Mouse (Mus musculus): ENCODE results near the gene Fam222a.

The Fam222a gene

DNA sequence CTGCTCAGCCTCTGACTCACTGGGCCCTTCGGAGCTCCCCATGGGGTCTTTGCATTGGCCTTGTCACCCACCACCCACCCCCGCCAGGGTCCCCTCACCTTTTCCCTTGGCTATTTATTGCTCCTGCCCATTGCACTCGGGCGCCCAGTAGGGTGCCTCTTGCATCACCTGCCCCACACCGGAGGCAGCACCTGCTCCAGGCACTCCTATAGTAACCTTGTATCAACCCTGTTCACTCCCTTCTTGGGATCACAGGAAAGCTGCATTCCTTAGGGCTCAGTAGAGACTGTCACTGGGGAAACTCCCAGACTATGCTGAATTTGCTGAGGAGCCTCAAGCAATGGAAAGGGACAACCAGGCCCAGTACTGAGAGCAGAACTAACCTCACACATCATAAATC is 6.9 kb upstream of the Fam222a start:
- no peak for DNase-seq

DNA sequence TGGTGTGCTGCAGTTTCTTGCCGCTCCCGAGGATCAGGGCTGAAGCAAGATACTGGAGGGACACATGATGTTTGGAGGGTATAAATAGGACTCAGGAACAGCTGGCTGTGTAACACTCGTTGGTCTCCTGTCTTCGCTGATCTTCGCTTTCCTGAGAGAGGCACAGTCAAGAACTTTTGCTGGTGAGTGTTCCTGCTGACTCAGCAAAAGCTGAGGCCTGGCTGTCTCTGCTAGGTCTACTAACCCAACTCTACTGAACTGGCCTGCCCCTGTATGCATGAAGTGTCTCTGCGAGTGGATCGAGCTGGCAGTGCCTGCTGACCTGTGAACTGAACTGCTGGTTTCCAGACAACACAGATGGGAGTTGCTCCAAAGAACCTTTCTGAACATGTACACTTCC is 3.8 kb upstream of the Fam222a start:
- DNase-seq, result no peak

DNA sequence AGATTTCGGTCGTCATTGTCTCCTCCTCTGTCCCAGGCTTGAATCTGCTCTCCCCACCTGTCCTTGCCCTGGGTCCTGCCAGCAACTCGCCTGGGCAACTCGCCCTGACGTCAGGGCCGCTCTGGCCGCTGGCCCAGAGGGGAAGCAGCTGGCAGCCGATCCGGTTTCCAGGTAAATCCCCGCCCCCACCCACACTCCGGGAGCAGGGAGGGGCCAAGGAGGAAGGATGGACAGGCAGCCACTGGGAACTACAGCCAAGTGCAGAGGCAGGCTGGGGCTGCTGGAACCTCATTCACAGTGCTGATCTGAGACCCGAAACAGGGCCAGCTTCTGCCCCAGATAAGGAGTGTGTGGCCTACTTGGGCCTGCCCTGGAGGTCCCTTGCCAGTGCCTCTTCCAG is 2.5 kb upstream of the Fam222a start:
- no peak for DNase-seq

DNA sequence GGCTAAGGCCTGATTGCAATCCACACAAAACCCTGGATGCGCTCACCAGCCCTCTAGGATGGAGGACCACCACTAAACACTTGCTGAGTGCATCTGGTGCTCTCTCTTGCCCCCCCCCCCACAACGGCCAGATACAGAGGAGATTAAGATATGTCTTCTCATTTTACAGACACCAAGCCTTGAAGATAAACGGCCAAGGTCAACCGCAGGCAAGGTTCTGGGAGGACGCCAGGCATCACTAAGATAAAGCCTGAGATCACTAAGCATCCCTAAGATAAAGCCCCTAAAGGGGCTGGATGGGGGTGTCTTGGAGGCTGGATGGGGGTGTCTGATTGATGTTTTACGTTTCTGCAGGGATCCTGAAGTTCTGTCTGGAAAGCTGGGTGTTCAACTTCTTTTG is 2.1 kb upstream of the Fam222a start:
- no peak for DNase-seq

DNA sequence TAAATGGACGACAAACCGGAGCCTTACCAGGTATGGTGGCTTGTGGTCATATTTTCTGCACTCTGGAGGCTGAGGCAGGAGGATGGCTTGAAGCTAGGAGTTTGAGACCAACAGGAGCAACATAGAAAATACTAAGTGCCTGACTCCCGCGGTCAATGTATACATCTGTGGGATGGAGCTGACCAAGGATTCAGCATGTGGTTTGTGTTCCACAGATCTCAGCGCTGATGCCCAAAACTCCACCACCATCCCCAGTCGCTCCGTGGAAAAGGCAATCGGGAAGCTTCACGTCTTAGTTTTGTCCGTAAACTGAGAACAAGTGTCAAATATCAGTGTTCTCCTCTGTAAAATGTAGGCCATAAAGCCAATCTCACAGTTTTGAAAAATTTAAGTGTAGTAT is 1.4 kb upstream of the Fam222a start:
- no peak for DNase-seq

DNA sequence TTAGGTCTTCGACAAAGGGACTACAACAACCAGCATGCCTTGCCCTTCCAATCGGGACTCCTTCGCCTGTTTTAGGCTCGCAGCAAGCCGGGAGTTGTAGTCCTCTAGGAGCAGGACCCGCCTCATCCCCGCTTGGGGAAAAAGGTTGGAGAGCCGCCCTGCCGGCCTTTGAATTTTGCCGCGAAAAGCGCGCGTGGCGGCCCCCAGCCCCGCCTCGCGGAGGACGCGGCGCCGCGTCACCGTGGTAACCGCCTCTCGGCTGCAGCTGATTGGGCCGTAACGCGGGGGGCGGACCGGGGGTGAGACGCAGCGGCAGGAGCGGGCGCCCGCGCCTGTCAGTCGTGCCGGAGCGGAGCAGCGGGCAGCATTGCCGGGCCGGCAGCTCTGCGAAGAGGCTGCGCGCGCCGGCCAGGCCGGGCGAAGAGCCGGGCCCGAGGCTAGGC is 720 bp upstream of the Fam222a start:
- DNase-seq, result peak; percentile 85 to 90

DNA sequence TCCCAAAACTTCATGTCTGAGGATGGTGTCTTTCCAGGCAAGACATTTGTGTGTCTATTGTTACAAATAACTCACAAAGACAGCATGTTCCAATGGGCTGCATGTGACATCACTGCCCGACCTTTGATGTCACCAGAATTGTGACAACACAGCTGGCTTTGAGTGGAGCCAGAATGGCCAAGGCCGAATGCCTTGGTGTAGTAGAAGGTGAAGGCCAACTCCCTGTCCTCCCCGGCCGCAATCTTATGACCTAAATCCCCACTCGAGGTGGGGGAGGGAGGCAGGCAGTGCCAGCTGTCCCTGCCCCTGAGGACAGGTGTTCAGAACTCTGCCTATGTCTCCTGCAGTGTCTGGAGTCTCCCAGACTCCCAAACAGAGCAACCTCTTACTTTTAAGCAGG is 1.0 kb downstream of the Fam222a start:
- no peak for DNase-seq

DNA sequence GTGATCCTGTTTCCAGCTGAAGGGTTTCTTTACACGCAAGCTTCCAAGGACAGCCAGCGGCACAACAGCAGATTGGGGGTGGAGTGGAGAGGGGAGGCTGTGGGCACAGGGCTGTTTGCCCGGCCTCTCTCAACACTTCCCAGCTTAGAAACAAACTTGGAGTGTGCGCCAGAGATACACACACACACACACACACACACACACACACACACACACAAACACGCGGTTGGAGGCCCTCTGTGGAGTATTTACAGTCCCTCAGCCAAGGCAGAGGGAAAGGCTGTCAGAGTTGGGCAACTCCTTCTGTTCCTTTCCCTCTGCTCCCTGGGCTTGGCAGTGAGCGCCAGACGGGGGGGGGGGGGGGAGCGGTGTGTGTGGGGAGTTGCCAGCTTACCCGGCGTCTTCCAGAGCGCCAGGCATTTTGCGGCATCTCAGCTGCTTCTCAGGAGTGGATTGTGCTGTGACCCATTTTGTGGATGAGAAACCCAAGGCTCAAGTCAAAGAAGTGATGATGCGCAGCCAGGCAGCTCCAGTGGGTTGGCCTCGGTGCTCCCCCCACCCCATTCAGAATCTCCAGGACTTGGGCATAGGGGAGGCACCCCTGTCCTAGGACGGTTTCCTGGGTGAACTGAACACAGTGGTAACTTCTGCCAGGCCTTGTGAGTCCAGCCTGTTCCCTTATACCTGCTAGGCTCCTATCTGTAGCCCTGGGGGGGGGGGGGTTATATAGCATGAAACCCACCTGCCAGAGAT is 2.3 kb downstream of the Fam222a start:
- no peak for DNase-seq

DNA sequence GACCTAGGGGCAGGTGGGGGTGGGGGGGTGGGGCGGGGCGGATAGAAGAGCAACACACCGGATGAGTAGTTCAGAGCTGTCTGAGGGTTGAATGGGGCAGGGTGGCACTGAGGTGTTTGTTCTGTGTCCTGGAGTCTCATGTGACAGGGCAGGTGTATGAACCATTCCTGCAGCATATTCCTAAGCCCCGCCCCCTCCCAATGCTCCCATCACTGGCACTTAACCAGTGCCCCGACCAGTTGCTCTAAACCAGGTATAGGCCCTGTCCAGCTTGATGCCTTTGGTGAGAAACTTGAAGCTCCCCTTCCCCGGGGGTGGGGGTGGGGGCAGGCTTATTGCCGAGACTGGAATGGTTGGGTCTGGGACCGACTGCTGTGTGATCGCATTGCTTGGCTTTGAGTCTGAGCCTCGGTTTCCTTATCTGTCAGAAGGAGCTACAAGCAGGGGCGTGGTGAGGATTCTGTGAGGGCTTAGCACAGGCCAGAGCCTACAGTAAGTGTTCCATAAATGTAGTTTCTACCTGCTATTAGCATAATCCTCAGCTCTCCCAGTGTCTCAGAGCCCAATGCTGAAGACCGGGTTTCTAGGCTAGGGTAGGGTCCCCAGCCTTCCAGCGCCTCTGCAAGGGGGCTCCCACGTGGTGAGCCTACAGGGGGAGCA is 3.1 kb downstream of the Fam222a start:
- DNase-seq, result no peak

DNA sequence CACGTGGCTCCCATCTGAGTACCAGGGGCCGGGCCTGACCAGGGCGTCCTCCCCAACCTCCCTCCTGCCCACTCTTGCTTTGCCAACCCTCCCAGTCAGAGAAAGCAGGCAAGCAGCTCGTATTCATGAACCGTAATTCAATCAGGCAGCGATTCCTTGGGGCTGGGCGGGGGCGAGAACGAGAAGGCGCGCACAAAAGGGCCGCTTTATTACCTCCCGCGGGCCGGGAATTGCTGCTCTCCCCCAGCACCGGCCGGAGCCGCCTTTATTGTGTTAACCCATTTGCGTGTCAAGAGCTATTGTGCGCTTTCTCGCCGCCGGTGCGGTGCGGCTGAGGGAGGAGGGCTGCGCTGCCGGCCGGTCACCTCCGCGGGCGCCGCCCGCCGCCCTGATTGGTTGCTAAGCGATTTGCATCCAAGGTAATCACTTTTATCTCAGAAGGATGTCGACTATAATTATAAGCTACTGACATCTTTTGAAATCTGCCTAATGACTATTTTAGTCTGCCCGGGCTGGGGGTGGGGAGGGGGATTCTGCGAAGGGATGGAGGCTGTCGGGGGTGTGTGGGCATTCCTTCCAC is 3.7 kb downstream of the Fam222a start:
- DNase-seq, result no peak

DNA sequence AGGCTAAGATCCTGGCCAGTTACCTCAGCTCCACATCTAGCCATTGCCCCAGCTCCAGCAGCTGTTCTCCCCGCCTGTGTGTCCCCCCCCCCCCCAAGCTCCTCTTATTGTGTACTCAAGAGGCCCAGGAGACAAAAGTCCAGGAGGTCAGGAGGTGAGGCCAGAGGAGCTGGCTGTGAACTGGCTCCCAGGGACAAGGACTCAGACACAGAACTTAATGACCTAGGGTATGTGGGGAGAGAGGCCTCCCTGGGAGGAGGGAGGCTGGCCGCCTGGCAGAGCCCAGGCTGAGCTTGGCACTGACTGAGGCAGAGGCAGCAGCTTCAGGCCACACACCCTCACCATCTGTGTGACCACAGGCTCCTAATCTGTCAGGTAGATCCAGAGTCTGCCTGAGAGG is 5.2 kb downstream of the Fam222a start:
- no peak for DNase-seq

DNA sequence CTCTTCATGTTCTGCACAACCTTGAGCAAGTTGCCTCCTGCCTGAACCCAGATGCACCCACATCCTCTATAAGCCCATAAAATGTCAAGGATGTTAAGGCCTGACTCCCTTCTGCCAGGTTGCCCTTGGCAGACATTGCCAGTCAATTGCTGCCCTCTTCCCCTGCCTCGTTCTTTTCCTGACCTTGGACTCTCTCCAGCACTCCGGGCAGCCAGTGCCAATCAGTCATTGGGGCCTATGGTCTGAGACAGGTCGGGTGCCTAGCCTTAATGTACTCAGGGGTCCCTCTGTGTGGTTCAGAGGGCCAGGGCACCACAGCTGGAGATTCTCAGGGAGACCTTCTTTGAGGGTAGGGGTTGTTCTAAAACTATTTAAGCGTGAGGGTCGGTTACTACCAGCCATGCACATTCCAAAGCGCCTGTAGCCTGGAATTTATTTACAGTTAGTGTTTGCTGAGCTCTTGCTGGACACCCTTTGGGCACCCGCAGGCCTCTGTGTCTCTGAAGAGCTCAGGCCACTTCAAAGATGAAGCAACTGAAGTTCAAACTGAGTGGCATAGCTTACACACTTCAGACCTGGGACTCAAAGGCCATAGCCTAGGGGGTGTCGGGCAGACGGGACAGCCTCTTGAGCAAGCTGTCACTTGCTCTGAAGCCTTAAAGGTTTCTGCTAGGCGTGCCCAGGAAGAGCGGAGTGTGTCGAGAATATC is 6.3 kb downstream of the Fam222a start:
- no peak for DNase-seq

DNA sequence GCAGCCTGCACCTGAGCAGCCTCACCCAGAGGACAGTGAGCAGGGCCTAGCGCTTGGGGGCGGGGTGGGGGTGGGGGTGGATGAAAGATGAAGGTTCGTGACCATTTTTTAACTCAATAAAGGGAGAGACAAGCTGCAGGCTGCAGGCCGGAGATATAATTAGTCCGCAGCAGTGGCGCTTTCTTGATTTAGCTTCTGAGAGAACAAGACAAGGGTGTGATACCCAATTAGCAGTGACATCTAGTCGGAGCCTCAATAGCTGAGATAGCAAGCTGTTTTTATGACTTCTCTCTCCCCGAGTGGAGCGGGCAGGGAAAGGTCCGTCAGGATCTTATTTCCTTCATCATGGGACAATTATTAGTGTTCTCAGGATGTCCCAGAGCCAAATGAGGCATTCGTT is 7.2 kb downstream of the Fam222a start:
- no peak for DNase-seq

DNA sequence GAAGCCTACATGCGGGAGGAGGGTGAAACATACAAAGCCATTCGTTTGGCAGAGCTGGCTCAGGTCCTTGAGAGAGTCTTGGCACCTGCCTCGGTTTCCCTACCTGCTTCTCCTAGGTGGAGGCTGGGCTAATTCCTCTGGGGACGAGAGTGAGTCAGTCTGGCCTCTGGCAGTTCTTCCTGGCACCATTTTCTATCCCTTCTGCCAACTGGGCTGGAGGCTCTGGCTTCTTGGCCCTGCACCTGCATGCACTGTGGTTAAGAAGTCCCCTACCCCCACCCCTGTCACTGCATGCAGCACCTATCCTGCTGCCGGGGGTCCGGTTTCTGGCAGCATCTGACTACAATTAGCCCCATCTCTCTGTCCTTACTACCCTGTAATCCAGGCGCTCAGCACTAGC is 7.7 kb downstream of the Fam222a start:
- no peak for DNase-seq

DNA sequence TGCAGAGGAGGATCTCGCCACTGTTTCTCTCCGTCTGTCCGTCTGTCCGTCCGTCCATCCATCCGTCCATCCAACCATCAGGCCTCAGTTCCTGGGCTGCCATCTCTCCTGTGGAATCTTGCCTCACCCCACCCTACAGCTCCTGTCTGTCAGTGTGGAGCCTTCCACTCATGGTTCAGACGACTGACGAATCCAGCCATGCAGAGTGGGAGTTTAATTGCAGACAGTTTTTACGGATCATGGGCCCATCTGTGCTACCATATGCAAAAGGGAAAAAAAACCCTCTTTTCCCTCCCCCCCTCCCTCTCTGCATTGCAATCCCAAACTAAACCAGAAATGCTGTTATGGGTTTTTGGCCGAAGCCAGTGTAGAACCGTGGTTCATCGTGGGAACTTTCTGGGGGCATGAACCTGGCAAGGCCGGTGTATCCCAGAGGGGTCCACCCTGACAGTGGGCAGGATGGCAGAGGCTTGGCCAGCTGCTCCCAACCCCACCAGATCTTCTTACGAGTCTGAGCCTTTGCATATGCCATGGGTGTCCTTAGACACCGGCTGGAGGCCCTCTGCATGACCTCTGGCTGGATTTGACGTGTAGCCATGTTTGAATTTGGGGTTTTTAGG is 8.3 kb downstream of the Fam222a start:
- no peak for DNase-seq

DNA sequence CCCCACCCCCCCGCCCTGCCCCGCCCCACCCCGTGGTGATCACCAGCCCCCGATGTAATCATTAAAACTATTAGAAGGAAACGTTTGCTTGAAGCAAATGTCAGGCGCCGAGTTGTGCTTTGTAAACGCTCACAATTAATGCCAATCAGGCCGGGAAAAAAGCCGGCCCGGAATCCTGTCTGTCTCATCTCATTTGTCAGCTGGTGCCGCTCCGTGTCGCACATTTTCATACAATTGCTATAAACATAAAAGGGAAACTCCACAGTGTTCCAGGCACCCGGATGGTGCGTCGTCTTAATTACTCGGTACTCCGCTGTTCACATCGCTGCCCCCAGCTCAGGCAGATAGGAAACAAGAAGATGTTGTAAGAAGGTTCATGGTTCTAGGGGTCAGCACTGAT is 10.5 kb downstream of the Fam222a start:
- DNase-seq, result no peak

DNA sequence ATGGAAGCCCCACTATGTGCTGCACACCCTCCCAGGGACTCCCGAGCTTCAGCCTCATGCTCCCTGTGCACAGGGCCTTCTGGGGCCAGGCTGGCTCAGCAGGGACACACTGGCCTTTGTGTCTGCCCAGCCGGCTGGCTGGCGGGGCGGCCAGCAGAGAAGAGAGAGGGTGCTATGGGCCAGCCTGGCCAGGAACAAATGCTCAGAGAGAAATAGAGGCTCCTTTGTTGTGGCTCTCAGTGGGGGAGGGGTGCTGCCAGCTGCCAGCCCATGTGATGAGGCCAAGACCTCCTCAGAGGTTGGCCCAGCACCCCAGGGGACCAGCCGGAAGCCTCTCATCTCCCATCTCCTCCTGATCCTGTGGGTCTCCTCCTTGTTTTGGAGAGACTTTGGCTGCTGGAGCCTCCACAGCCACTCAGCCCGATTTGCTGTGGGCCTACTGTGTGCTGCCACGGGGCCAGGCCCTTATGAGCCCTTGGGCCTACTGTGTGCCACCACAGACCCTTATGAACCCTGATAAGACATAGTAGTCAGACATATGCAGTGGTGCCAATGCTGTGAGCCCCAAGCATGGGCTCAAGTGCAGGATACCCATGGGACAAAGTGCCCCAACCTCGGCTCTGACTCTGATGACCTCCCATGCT is 12.0 kb downstream of the Fam222a start:
- DNase-seq, result no peak

DNA sequence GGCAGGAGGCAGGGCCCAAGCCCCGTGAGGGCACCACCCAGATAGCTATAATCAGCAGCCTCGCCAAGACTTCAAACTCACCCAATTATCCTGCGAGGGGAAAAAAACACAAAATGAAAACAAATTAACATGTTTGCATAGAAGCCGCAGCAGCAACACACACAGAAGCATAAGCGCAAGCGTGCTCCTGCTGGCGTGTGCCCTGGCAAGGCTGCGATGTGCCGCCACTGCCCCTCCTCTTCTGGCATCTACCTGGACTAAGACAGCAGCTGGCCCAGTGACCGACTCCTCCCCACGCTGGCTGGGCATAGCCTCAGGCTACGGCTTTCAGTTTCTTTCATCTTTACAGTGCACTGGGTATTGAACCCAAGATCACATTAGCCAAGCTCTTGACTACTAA is 13.7 kb downstream of the Fam222a start:
- DNase-seq, result no peak

DNA sequence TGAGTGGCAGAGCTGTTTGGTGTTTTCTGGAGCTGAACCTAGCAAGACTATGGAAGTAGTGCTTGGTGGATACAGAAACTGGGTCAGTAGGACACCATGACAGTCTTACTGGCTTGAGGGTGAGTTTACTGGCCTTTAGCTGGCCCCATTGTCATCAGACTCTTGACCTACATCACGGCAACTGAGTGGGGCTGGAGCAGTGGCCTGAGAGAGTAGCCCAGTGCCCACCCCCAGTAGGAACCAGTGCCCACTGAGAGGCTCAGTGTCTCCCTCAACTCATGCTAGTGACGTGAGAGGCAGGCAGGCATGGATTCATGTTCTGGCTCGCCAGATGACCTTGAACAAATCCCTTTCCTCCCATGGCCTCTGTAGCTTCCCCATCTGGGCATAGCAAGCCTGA is 15.2 kb downstream of the Fam222a start:
- no peak for DNase-seq

DNA sequence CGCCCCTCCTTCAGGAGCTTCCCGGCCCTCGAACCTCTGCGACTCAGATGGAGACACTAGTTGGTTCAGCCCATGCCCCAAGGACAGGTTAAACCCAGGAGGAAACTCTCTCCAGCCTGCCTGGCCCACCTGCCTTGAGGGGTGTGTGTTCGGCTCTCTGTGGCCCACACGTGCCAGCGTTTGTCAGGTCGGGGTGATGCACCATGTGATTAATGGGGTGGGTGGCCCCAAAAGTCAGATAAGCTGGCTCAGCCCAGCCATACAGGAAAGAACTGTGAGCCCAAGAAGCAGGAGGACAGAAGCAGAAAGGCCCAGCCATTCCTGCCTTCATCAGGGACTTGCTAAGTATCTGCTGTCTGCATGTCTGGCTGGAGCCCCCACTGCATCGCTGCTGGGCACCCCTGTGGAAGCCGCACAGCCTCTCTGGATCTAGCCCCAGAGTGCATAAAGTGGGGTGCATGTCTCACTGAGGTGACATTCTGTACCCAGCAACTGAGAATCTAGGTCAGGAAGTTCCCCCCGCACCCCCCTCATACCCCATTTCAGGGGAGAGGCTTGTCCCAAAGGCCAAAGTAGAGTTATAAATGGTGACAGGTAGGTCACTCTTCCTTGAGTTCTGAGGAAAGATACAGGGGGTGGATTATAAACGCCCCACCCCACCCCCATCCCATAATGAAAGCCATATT is 15.8 kb downstream of the Fam222a start:
- no peak for DNase-seq

DNA sequence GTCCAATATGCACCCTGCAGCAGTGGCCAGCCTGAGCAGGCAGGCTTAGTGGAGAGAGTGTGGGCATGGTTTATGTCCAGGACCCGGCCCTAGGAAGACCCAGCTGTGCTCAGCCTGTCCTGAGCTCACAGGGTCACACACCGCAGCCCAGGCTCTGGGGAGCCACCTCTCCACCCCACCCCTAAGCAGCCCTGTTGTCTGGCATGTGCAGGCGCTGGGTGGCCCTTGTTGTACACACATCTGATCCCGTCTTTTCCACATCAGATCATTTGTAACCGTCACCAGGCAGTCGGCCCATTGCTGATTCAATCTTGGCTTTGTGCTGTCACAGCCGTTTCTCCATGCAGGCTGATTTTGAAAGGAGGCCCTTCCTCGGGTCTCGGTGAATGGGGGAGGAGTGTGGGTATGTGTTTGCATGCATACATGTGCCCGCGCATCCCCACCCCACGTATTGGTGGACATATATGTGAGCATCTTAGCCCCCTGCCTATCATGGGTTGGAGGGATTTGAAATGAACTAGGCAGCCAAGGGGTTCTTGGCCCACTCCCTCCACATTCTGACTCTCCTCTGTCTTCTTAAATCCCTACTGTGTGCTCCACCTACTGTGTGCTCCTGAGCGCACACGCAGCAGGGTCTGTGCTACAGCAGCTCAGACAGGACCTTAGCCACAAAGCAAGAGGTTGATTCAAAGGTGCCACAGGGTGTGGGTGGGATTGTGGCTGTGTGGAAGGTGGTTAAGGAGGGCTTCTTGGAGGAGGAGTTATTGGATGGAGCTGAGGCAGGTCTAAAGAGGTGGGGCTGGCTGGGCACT is 16.7 kb downstream of the Fam222a start:
- no peak for DNase-seq
